Mouse (Mus musculus) stomach, postnatal 0 days (tissue): Measurements from ENCODE around the gene Nkiras2.

Experiments used
- CTCF ChIP-seq: IDR thresholded peaks from 2 replicates; pipeline ENCODE4 v1.5.1; 2016; ENCODE audit warnings: antibody characterized with exemption, low read depth, mild to moderate bottlenecking, moderate library complexity
- EP300 ChIP-seq: optimal IDR thresholded peaks from 2 replicates; pipeline ENCODE3; 2016; ENCODE audit warnings: antibody characterized with exemption

- TF ChIP-seq CTCF (no peak), EP300 (no peak)
Measured at GRCm38 (mm10) chr11:100628862-100629352, 9.9 kb downstream of the Nkiras2 start.
